Mouse (Mus musculus) megakaryocyte, adult 5-6 weeks (primary cell): Measurements from ENCODE around the gene Acyp1. TPM values are rescaled to one million over a fixed set of nuclear protein-coding genes. Genes with fewer than 3 reads are reported as not detected.
A peak's percentile ranks its signal among the peaks of the same experiment; 100 is the strongest.
"Not testable (repeated sequence)": the region's sequence is repeated elsewhere in the genome, so short reads cannot be mapped to it uniquely, and the experiment has no call there.

Experiments
- ATAC-seq: 2 replicates; pipeline ENCODE4 v1.8.0; 2016; ENCODE audit warnings: mild to moderate bottlenecking, inconsistent platforms; ENCODE audit not compliant: poor library complexity, severe bottlenecking
- total RNA-seq, 2 experiments: library from RNA; stranded (forward) in 1 of 2; stranded (reverse) in 1 of 2; fragments of 153-499, 151-499 nt in 1 of 2; fragments of 221-1000, 200-1000 nt in 1 of 2; gene quantifications; 2 replicates each; pipeline versions ENCODE4 v1.2.3 to v1.2.4; 2015 to 2017

The Acyp1 gene
- total RNA-seq, 2 experiments from 2014 or later, result 40.9 to 49.4 TPM

DNA sequence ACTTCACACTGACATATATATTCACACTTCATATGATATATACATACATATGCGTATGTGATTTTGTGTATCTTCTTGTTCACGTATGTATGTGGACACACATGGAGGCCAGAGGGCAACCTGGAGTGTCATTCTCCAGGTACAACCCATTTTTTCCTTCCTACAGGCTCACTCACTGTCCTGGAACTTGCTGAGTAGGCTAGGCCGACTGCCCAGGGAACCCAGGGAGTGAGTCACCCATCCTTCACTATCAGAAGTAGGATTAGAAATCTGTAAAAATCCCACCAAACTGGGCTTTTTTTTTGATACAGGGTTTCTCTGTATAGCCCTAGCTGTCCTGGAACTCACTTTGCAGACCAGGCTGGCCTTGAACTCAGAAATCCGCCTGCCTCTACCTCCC lies 3.2 kb downstream of the Acyp1 start:
- no peak for ATAC-seq

DNA sequence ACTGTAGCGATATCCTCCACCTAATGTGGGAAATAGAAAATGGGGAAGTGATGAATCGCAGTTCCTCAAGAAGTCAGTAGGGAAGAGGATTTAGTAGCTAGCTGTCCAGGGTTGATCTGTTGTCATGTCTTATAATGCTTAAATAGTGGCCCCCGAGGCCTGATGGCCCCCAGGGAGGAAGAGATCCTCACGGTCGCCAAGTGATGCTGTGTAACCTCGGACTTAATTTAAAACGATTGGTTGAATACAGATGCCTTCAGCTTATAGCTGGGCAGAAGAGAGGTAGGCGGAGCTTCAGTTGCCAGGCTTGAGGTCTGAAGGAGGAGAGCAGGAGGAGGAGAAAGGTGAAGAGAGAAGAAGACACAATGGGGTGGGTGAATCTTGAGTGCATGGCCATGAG lies 3.9 kb downstream of the Acyp1 start:
- ATAC-seq, result peak; percentile 32; the same call in 1 of the 2 replicates

DNA sequence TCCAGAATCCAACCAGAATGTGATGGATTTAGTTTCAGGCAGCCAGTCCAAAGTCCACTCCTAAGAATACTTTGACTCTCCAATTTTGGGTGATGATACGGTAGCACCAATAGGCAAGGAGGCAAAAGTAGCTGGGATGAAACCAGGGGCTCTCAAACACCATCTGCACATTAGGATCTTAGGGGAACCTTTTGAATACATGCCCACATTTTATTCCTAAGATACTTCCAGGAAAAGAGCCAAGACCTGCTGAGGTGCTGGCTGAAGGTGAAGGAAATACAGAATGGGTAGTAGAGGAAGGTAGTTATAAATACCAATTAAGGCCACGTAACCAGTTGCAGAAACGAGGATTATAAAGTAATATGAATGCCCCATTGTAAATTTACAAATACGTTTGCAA lies 6.5 kb downstream of the Acyp1 start:
- ATAC-seq, result not testable (repeated sequence)

DNA sequence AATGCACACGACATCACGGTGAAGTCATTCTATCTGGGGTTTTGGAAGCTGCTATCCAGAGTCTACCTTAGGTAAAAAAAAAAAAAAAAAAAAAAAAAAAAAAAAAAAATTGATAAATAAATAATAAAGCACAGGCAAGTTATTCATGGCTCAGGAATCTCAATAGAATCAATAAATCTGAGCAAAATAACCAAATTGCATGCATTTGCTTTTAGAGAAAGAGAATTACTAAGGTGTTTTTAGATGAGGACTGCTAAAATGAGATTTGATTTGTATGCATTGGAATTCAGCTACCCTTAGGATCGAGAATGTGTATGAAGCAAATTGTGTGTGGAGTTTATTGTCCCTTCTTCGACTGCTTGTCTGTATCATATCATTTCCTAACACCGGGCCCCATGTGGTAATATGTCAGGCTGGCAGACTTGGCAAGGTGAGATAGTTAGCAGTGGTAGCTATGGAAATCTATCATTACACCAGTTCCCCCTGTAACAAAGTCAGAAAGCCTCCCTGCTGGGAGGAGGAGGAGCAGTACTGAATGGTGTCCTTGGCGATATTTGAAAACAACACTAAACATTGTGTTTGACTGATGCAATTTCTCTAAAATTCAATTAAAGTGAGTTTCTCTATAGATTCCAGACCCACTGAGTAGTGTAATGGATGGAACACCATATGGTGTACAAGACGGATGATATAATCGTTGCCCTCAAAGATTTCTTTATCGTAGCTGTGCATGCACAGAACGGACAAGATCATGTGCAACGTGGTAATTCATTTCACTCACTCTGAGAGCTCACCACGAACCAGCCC lies 7.2 kb downstream of the Acyp1 start:
- no peak for ATAC-seq

DNA sequence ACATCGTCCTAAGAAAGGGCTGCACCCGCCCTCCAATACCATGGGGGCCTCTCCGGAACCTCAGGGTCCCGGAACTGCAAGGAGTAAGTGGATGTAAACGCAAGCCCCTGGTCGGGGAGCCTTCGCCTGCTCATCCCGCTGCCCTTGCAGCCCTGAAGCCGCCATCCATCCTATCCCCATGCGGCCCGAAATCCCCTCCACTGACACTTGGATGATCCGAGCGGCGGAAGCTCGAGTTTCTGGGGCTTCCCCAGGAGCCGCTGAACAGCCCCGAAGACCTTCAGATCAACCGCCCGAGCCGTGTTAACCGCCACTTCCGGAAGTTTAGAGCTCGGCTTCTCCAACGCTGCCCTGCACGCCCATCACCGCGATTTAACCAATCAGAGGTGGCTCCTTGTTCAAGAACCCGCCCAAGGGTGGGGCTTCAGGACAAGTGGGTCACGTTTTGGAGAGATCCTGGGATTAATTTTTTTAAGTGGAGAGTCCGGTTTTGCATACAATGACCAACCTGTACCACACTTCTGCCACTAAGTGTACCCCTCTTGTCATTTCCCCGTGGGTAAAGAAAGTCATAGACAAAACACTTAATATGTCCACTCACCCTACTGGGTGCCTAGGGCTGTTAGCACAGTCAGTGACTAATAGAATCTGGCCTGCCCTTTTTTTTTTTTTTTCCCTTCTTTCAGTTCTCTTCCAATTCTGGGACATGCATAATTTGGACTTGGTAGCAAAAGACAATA lies 8.0 kb downstream of the Acyp1 start:
- ATAC-seq, result peak; percentile 98

DNA sequence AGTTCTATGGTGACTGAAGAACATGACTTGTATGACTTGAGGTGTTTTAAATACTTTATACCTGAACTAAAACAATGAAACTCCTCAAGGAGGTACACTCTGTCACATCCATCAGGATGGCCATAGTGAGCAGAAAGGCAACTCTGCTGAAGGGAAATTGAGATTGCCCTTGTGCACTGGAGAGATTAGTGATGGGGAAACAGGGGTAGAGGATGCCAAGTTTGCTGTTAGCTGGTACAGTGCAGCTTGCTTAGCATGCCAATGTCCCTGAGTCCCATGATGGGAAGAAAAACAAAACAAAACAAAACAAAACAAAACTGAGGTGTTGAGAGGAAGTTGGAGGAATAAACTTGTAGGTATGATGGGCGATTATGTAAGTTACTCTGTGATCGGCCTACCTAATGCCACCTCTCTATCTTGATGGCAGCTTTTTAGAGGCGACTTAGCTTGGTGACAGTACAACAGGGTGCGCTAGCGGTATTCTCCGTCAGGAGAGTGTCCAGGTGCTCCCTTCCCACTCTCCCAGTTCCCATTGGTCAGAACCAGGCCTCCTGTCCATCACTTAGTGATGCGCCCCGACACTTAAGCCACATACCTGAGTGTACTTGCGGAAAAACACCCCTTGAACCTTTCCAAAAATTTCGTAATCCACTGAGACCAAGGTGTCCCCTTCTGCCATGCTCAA lies 8.7 kb downstream of the Acyp1 start:
- peak; percentile 11 for ATAC-seq

DNA sequence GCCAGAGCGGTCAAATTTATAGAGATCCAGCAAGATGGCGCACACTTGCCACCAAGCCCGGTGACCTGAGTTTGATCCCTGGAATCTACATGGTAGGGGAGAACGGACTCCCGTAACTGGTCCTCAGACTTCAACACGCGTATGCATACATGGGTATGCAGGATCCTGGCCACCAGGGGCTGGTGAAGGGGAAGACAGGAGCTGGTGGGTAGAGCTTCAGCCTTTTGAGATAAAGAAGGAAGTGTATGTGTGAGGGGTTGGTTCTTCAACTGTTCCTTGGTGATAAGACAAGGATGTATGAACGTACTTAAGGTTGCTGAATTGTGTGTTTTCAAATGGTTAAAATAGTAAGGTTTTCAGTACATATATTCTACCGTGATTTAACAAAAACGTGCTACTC lies 9.3 kb downstream of the Acyp1 start:
- ATAC-seq, result no peak

DNA sequence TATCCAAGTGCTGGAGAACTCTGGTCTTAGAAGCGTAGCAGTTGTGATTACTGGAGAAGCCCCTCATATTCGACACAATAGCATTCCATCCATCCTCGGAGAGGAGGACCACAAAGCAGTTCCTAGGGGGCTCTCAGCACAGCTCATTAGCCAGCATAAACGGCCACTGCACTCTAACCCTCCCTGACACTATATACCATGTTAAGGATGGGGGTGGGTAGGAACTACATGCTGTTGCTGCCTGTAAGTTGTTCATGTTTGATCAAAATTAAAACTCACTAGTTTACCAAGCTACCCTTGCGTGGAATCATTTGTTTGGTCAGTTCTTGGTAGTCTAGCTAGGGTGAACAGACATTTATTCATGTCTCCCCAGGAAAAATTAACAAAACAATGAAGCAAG lies 12.0 kb downstream of the Acyp1 start:
- no peak for ATAC-seq

DNA sequence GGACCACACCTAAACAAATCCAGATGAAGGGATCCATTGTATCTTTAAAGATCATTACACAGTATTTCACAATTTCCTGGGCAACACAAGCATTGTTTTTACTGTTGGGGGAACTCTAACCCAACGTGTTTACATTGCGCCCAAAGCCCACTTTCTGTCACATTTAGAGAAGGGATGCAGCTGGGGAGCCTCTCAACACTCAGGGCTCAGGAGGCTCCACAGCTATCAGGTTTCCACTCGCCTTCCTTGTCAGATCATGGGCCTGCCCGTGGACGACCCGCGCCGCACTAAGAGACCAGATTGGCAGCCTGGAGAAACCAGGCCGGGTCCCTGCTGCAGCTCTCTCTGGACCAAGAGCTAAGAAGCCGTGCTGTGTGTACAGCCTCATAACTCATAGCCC lies 14.7 kb downstream of the Acyp1 start:
- no peak for ATAC-seq

DNA sequence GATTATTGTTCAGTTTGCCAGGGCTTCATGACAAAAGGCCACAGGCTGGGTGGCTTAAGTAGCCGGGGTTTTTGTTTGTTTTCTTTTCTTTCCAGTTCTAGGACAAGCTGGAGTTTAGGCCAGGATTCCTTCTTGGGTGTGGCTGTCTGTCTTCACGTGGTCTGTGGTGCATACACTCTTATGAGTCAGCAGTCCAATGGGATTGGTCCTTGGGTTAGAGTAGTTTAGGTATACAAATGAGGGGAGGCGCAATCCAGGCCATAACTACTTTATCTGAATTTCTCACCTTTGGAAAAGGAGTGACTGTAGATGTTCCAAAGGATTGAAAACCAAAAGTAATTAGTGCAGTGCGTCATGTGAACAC lies 16.4 kb downstream of the Acyp1 start:
- ATAC-seq, result no peak

DNA sequence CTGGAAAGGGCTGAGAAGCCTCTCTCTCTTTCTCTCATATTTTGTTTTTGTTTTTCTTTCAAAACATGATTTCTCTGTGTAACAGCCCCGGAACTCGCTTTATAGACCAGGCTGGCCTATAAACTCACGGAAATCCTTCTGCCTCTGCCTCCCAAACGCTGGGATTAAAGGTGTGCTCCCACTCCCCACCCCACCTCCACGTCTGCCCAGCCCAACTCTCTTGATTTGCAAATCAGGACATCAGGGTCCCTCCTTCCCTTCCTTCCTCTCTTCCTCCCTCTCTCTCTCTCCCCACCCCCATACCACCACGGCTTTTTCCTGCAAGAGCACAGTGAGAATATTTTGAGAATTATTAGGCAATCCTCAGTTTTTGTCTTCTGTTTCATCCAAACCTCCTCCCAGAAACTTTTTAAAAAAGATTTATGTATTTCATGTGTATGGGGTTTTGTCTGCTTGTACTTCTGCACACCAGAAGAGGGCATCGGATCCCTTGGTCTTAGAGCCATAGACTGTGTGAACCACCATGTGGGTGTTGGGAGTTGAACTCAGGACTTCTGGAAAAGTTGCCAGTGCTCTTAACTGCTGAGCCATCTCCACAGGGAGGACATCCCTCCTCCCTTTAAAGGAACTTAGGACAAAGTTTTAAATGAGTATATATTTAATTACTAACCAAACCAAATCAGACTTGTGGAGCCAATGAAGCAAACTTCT lies 17.0 kb downstream of the Acyp1 start:
- no peak for ATAC-seq

DNA sequence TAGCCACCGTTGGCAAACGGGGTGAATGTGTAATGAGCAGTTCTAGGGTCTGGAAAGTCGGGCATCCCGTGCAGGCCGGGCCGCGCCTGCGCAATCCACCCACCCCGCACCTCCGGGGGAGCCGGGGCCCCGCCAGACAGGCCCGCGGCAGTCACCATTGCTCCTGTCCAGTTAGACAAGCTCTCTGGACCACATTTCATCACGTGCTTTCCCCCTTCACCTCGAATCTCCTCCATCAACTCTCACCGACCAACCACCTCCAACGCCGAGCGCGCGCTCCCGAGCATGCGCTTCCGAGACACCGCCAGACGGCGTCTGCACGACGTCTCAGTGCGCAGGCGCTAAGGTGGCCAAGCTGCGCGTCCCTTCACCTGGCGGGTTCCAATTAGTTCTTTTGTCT lies 17.9 kb downstream of the Acyp1 start, which contains the start of gene Mlh3:
Gene Mlh3, minus strand, starts transcription at position 281 of the 400 bp plus-strand sequence.
- peak; percentile 94 for ATAC-seq

DNA sequence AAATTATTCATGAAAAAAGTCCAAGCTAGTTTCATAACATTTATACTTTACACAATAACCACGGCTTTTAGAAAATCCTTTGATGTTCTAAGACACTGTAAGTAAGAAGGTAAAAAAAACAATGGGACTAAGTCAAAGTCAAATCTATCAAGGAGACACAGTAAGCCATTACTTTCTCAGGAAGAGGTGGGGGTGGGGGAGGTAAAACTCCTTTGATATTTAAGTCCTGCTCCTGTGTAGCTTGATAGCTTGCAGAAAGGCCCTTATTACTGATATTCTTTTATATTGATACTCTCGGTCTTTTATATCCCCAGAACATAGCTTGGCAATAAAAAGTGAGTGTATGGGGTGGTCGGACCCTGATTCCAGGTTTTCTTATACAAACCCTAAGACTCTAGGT lies 18.4 kb downstream of the Acyp1 start:
- no peak for ATAC-seq

DNA sequence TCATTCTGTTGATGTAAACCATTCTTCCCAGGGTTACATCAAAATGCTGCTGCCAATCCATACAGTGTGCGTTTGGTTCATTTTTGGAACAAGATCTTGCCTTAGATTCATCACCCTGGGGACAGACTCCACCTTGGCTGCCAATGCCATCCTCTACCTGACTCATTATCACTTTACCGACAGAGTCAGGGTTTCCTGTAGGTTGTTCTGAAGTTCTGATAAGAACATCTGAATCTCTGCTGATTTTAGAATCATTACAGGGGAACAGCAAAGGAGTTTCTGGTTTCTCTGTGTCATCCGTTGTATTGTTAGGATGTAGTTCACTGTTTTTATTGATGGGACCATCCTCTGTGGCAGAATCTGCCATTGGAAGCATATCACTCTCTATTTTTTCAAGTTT lies 22.0 kb downstream of the Acyp1 start:
- no peak for ATAC-seq

DNA sequence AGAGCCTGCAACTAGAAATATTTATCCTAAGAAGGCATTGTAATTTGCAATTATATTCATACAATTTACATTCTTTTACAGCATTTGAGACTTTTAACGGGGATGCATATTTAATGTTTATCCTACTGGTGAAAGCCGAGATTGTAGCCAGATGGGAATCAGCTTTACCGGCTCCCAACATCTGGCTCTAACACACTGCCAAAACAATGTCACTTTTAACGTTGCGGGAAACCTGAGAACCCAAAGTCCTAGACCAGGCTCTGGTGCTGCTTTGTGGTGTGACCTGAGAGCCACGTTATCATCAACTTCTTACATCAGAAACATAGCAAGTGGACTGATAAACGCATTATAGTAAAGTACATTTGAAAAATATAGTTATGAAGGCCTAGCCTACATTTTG lies 23.3 kb downstream of the Acyp1 start:
- no peak for ATAC-seq

DNA sequence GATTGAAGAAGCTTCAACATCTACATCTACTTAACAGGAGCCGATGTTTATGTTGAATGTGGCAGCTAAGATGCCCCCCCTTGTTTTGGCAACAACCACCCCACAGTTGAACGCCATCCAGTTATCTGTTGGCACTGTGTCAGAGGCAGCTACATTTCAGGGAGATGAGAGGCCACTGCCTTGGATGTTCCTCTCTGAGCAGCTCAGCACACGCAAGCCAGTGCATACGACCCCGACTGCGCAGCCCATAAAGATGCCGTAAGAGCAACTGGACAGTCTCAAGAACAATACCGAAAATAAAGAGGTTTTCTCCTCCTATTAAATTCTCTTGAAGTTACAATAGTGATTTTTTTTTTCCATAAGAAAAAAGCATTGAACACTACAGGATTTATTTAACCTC lies 23.7 kb downstream of the Acyp1 start:
- no peak for ATAC-seq

DNA sequence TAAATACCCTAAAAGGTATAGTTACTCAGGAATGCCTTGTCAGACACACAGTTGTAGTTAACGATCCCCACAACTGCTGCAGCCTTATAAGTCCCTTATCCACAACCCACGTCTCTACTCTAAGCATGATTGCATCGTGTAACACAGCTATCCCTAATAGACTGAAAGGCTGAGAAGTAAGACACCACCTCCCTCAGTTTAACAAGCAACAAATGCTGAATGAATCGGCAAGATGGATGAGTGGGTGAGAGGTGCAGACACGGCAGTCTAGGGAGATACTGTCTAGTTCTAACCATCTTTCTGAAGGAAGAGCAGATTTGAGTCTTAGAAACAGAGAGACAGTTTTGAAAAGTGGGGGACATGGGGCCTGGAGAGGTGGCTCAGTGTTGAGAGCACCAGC lies 25.0 kb downstream of the Acyp1 start:
- ATAC-seq, result no peak

DNA sequence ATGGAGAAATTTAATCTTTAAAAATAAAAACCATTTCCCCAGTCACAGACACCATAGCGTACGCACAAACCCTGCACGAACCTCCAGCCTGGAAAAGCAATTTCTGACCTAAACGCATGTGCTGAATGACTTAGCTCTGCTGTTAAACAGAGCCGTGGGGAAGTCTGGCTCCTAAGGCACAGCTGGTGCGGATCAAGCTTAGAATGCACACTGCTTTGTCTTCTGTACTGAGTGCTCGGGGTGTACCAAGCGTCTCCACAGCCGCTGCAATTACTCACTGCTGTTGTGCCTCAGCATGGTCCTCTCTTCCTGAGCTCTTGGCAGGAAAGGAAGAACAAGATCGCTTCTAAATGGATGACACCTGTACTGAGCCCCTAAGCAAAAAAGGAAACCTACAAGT lies 25.7 kb downstream of the Acyp1 start:
- no peak for ATAC-seq

DNA sequence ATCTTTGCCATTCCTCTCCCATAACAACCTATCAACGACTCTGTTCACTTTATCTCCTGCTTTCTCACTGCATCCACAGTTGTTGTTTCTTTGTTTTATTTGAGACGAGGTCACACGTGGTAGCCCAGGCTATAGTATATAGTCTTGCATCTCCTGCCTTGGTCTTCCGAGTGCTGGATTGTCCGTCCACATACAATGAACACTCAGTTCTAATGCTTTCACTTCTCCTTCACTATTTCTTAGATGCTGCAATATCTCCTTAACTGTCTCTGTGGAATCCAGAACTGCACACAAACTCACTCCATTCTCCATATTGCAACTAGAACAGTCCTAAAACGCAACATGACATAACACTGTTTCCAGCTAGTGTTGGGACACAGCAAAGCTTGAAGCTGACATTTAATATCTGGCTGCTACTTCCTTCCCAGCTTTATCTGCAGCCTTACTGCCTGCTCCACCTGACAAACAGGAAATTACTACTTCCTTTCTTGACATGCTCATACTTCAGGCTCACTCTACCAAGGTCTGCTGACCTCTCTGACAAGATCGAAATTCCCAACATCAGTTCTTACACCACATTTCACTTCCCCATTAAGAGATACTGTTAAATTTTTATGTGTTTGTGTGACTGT lies 31.1 kb downstream of the Acyp1 start:
- peak; percentile 87 for ATAC-seq

DNA sequence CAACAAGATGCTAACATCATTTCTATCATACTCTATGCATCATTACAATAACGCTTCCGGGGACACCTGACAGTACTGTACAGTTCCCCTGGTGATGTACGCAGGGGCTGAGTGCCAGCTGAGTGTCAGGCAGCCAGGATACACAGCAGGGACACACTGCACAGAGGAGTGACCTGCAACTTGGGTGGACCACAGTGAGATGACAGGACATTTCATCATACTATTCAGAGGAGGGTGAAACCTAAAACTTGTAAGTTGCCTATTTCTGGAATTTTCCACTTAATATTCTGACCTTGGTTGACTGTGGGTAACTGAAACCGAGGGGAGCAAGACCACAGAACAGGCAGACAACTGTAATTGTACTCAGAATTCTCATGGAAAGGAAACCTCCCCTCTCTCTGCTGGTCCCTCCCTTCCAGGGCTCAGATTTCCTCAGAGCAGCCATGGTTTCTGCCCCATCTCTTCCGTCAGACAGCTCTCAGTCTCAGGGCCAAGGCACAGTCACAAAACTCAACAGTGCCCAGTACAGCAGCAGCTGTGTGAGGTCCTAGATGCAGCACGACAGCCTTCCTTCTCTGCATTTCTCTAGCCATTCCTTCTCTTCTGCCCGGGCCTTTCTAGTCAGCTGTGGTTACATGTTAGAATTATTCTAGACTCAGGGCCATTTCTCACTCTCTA lies 32.0 kb downstream of the Acyp1 start:
- peak; percentile 12; the same call in 1 of the 2 replicates for ATAC-seq
